Mouse (Mus musculus) kidney, adult 2 months (tissue): ENCODE measurements around the gene Eif4g3.

Experiments
- CTCF ChIP-seq: fragments of 200-500 bp; conservative IDR thresholded peaks from 2 replicates; pipeline ENCODE4 v1.5.1; 2011; ENCODE audit warnings: low read depth, mild to moderate bottlenecking, control low read depth, low read length, moderate library complexity, mixed read lengths; ENCODE audit not compliant: insufficient read depth, insufficient read length
- POLR2A ChIP-seq: fragments of 200-500 bp; IDR thresholded peaks from one replicate; pipeline ENCODE4 v1.6.1; 2011; ENCODE audit warnings: low read depth, low read length, control low read depth

GRCm38 (mm10) chr4:138151226-138151625, 158.4 kb downstream of the Eif4g3 start:
- TF ChIP-seq POLR2A (no peak), CTCF (no peak)
